Mouse (Mus musculus) urinary bladder, postnatal 0 days (tissue): Measurements from ENCODE around the gene Inip. TPM values are rescaled to one million over a fixed set of nuclear protein-coding genes. Genes with fewer than 3 reads are reported as not detected.

ENCODE experiments used
- polyA plus RNA-seq: library from polyadenylated mRNA; unstranded; fragments of >200 nt; fragmentation: Nextera tagmentation; extraction: Ambion mirVana; gene quantifications from 2 replicates; pipeline ENCODE4 v1.2.1, GENCODE M21; 2015

The Inip gene
- polyA plus RNA-seq: 23.1 and 23.8 TPM in 2 replicates

DNA sequence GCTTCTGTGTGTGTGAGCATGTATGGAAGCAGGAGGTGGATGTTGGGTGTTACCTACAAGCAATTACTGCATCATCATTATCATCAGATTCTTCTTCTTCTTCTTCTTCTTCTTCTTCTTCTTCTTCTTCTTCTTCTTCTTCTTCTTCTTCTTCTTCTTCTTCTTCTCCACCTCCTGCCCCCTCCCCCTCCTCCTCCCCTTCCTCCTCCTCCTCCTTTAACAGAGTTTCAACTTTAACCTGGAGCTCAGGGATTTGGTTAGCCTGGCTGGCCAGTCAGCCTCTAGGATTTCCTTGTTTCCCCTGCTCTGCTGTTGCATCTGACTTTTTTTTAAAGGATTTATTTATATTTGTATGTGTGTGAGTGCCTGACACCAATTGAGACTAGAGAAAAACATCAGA, at the start of gene Inip:
Gene Inip (minus strand): TSS at position 101 of the 400 bp plus-strand sequence.

DNA sequence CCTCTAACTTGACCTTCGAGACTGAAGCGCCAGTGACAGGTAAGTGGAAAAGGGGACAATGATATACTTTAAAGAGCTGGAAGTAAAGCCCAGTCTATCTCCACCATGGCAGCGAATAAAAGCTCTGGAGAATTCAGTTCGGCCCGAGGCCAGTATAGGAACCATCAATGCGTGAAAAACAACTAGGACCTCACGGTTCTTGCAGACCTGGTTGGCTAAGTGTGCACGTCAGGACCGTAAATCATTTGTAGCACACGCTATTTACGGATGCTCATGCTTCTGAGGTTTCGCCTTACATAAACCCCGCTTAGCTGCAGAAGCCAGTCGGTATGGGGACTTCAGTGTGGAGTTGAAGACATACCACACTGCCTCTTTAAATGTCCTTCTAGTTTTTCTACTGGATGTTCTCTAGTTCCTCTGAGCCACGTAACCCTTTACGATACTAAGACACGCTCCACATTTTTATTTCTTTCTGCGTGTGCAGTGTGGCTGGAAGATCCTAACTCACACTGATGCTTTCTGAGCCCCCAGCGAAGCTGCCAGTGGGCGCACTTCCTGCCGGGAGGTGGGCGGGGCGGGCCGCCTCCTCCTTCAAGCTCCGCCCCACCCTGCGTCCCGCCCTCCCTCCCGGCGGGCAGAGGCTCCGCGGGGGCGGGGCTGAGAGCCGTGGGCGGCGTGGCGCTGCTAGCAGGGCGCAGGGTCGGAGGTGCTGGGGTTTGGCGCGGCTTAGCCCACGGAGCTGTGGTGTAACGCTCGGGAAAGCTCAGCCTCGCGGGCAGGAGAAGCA, 4.0 kb upstream of the Inip start, which contains the start of gene Snx30:
Gene Snx30 (plus strand): TSS at position 660 of the 787 bp plus-strand sequence.

Other genes with a start within 250 kb of the Inip start
- 36.1 and 41.2 TPM in 2 replicates for gene Hsdl2, start 220.0 kb downstream of the Inip start, polyA plus RNA-seq
- 8.4 and 8.5 TPM in 2 replicates for gene E130308A19Rik, start 175.4 kb downstream of the Inip start, polyA plus RNA-seq
- 5.7 and 6.6 TPM in 2 replicates for gene Snx30, start 4.3 kb upstream of the Inip start, polyA plus RNA-seq
- gene Slc46a2, start 113.5 kb upstream of the Inip start, polyA plus RNA-seq: 0.89 and 0.96 TPM in 2 replicates
- not detected in 2 replicates for gene Mup4, start 159.1 kb upstream of the Inip start, polyA plus RNA-seq
- not detected in 2 replicates for gene Mup6, start 162.7 kb upstream of the Inip start, polyA plus RNA-seq